Mouse (Mus musculus) C2C12 (cell line): ENCODE measurements at regions not wholly inside any gene's neighbourhood (a gene's known extent, or its start where the extent isn't known, plus 50 kb on each side); places are given as distances from the start of the nearest gene placed in this dataset.

ENCODE experiments used
- CEBPB ChIP-seq: IDR thresholded peaks from one replicate; pipeline ENCODE4 v1.6.1; 2011; ENCODE audit warnings: low read depth, mild to moderate bottlenecking, control low read depth, moderate library complexity
- CTCF ChIP-seq: IDR thresholded peaks from one replicate; pipeline ENCODE4 v1.5.1; 2011; ENCODE audit not compliant: control insufficient read depth, insufficient read depth, insufficient read length
- MAX ChIP-seq: IDR thresholded peaks from one replicate; pipeline ENCODE4 v1.6.1; 2011; ENCODE audit warnings: mild to moderate bottlenecking, control low read depth
- MYOD1 ChIP-seq: IDR thresholded peaks from one replicate; pipeline ENCODE4 v1.6.1; 2011; ENCODE audit warnings: low read depth; ENCODE audit not compliant: control insufficient read depth, insufficient read length
- MYOG ChIP-seq: IDR thresholded peaks from one replicate; pipeline ENCODE4 v1.6.1; 2011; ENCODE audit not compliant: control insufficient read depth, insufficient read length; ENCODE audit errors: extremely low read depth
- USF1 ChIP-seq: IDR thresholded peaks from one replicate; pipeline ENCODE4 v1.6.1; 2011; ENCODE audit warnings: low read depth, mild to moderate bottlenecking, control low read depth, moderate library complexity

GRCm38 (mm10) chrX:11560550-11561276, 233.1 kb downstream of the H2al1j start:
- TF ChIP-seq CTCF (no peak), USF1 (no peak), CEBPB (no peak), MYOG (no peak), MAX (no peak), MYOD1 (peak; percentile 87)
